Mouse (Mus musculus) cortical plate, adult 2 months (tissue): Measurements from ENCODE around the gene Nutm2.

Experiments
- CTCF ChIP-seq: fragments of 200-500 bp; IDR thresholded peaks from 2 replicates; pipeline ENCODE4 v1.5.1; 2011; ENCODE audit warnings: mild to moderate bottlenecking, control low read depth, low read length; ENCODE audit not compliant: insufficient read depth; ENCODE audit errors: extremely low read depth
- POLR2A ChIP-seq: fragments of 200-500 bp; IDR thresholded peaks from 2 replicates; pipeline ENCODE4 v1.6.1; 2011; ENCODE audit warnings: mild to moderate bottlenecking, low read length, control low read depth; ENCODE audit not compliant: insufficient read depth; ENCODE audit errors: extremely low read depth

DNA sequence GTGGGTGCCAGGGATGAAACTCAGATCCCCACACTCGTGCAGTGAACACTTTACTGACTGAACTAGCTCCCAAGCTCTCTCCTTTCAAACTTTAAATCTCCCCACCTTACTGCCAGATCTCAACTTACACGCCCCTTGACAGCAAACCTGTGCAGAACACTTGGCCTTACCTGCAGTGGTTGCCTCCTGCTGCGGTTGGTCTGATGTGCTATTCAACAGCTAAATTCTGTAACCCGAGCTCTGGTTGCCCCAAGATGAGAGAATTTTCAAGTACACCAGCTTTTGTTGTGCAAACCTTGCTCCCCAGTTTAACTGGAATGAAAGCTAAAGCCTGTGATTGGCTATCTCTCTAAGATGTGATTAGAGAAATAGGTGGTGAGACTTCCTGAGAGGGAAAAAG is 13.7 kb upstream of the Nutm2 start:
- no peak for TF ChIP-seq CTCF
- TF ChIP-seq POLR2A = no peak
